ENCODE assay signal across 28 mouse cellular contexts in genomic region chr9:11119153-11119552, GRCm38 (mm10).
"Had no signal": no experiment of that assay in that cellular context is flagged by ENCODE, and none has a peak within 500 bp of the region (broad histone marks: within the 10 kb centered on the region; RNA-seq: fewer than 3 reads in every experiment).

No protein-coding gene starts in this region.

- H3K9me3 ChIP-seq: embryonic facial prominence, embryonic 12.5 days; embryonic facial prominence, embryonic 13.5 days; embryonic facial prominence, embryonic 15.5 days; forebrain, embryonic 12.5 days; forebrain, embryonic 13.5 days; forebrain, embryonic 15.5 days had no signal

- H3K9ac ChIP-seq: embryonic facial prominence, embryonic 12.5 days; embryonic facial prominence, embryonic 13.5 days; embryonic facial prominence, embryonic 15.5 days; forebrain, embryonic 12.5 days; forebrain, embryonic 13.5 days; forebrain, embryonic 15.5 days; forebrain, postnatal 0 days had no signal

- H3K36me3 ChIP-seq: embryonic facial prominence, embryonic 12.5 days; embryonic facial prominence, embryonic 13.5 days; embryonic facial prominence, embryonic 15.5 days; forebrain, embryonic 10.5 days; forebrain, embryonic 12.5 days; forebrain, embryonic 15.5 days had no signal

- DNase-seq: cerebellum, adult 2 months; cerebellum, adult 8-10 months; cerebellum, adult 9-10 months; cerebellum, adult 9-11 months; cerebellum, postnatal 10 days; cerebellum, postnatal 14 days; cerebellum, postnatal 25 days; cerebellum, postnatal 36 days; embryo, embryonic 11 days; forebrain, postnatal 0 days; gastrocnemius, adult 2 months; gastrocnemius, postnatal 10 days; gastrocnemius, postnatal 14 days; gastrocnemius, postnatal 25 days; gastrocnemius, postnatal 36 days; heart, adult 11 months; heart, adult 18-20 months; heart, adult 2 months had no signal

- ATAC-seq: forebrain, embryonic 13.5 days; forebrain, embryonic 14.5 days; forebrain, embryonic 15.5 days; forebrain, embryonic 16.5 days; forebrain, postnatal 0 days had no signal

- H3K4me1 ChIP-seq: embryonic facial prominence, embryonic 12.5 days; embryonic facial prominence, embryonic 13.5 days; embryonic facial prominence, embryonic 15.5 days; forebrain, embryonic 10.5 days; forebrain, embryonic 12.5 days; forebrain, embryonic 13.5 days; forebrain, embryonic 15.5 days had no signal

- H3K27me3 ChIP-seq: embryonic facial prominence, embryonic 12.5 days; embryonic facial prominence, embryonic 13.5 days; embryonic facial prominence, embryonic 15.5 days; forebrain, embryonic 12.5 days; forebrain, embryonic 13.5 days; forebrain, embryonic 15.5 days had no signal

- H3K4me3 ChIP-seq: embryonic facial prominence, embryonic 12.5 days; embryonic facial prominence, embryonic 13.5 days; embryonic facial prominence, embryonic 15.5 days; erythroblast, embryonic 14.5 days; forebrain, embryonic 10.5 days; forebrain, embryonic 12.5 days; forebrain, embryonic 13.5 days; forebrain, embryonic 15.5 days; gastrocnemius, adult 2 months; heart, adult 2 months had no signal

- H3K4me2 ChIP-seq: embryonic facial prominence, embryonic 12.5 days; embryonic facial prominence, embryonic 13.5 days; embryonic facial prominence, embryonic 15.5 days; forebrain, embryonic 12.5 days; forebrain, embryonic 13.5 days; forebrain, embryonic 15.5 days had no signal

- H3K27ac ChIP-seq: embryonic facial prominence, embryonic 12.5 days; embryonic facial prominence, embryonic 13.5 days; embryonic facial prominence, embryonic 15.5 days; forebrain, embryonic 10.5 days; forebrain, embryonic 12.5 days; forebrain, embryonic 13.5 days; forebrain, embryonic 15.5 days; gastrocnemius, adult 2 months; heart, adult 2 months had no signal
